Mouse (Mus musculus): ENCODE results near the gene Cyp4f18. TPM values are rescaled to one million over a fixed set of nuclear protein-coding genes. Genes with fewer than 3 reads are reported as not detected.

The Cyp4f18 gene
- polyA plus RNA-seq, 1 experiment, result 0.19 TPM

GRCm38 (mm10) chr8:71940293-71941208, 68.9 kb downstream of the Cyp4f18 start:
- no peaks in the 10 kb centered on the region for H3K9me3 ChIP-seq (ENCODE audit: control insufficient read depth, low read length)
- peaks cover 11% of the 10 kb centered on the region for H3K4me1 ChIP-seq (ENCODE audit: control insufficient read depth)
- H3K4me3 ChIP-seq (replicated peaks), result no peak overlapping the region
- H3K27me3 ChIP-seq (ENCODE audit: control insufficient read depth), result peaks cover 14% of the 10 kb centered on the region
- no peaks in the 10 kb centered on the region for H3K36me3 ChIP-seq (ENCODE audit: control insufficient read depth)
- no peak for TF ChIP-seq TAL1 (IDR thresholded peaks at IDR 0.05; ENCODE audit: low read length)
- TF ChIP-seq GATA1 (IDR thresholded peaks at IDR 0.05; ENCODE audit: low read length), result no peak

Other genes starting within 250 kb of the Cyp4f18 start
- gene Zfp709, start 127.6 kb downstream of the Cyp4f18 start, polyA plus RNA-seq (2012), result not detected in 2 replicates
- 0.02 TPM in 1 of 2 replicates, not detected in the other for gene Zfp882, start 101.0 kb downstream of the Cyp4f18 start, polyA plus RNA-seq (2012)
- 0.19 TPM in 2 replicates for gene Zfp617, start 101.0 kb downstream of the Cyp4f18 start, polyA plus RNA-seq (2012)
- 0.03 and 0.12 TPM in 2 replicates for gene Zfp961, start 58.6 kb downstream of the Cyp4f18 start, polyA plus RNA-seq (2012)
- not detected in 2 replicates for gene Olfr372, start 31.6 kb upstream of the Cyp4f18 start, polyA plus RNA-seq (2012)
- not detected in 2 replicates for gene Olfr373, start 73.6 kb upstream of the Cyp4f18 start, polyA plus RNA-seq (2012)
- not detected in 2 replicates for gene Olfr374, start 97.4 kb upstream of the Cyp4f18 start, polyA plus RNA-seq (2012)
- 0.21 and 0.24 TPM in 2 replicates for gene Tpm4, start 125.3 kb upstream of the Cyp4f18 start, polyA plus RNA-seq (2012)
- gene Rab8a, start 151.6 kb upstream of the Cyp4f18 start, polyA plus RNA-seq (2012), result 5.4 and 6.2 TPM in 2 replicates
- gene Hsh2d, start 180.0 kb upstream of the Cyp4f18 start, polyA plus RNA-seq (2012), result 0.04 and 0.05 TPM in 2 replicates
- gene Cib3, start 203.2 kb upstream of the Cyp4f18 start, polyA plus RNA-seq (2012), result not detected in 2 replicates
- not detected in 2 replicates for gene Gm11034, start 204.0 kb upstream of the Cyp4f18 start, polyA plus RNA-seq (2012)
- 7.4 and 8.4 TPM in 2 replicates for gene Fam32a, start 210.1 kb upstream of the Cyp4f18 start, polyA plus RNA-seq (2012)
- gene Ap1m1, start 230.4 kb upstream of the Cyp4f18 start, polyA plus RNA-seq (2012), result 15.3 and 18.4 TPM in 2 replicates